Mouse (Mus musculus) heart, embryonic 13.5 days (tissue): ENCODE measurements around the gene Serpinb6a. TPM values are rescaled to one million over a fixed set of nuclear protein-coding genes. Genes with fewer than 3 reads are reported as not detected.

Experiments
- ATAC-seq: fragments of 200-750 bp; cut with Nextera tagmentation; 2 replicates; pipeline ENCODE4 v1.8.0; 2017; ENCODE audit warnings: moderate TSS enrichment; ENCODE audit not compliant: insufficient number of reproducible peaks, low FRiP score, low TSS enrichment; ENCODE audit errors: extremely low read depth
- H3K27ac ChIP-seq: fragments of 300-500 bp; sonication (generic); replicated peaks from 2 replicates; pipeline ENCODE4 v1.5.1; 2015; ENCODE audit warnings: moderate library complexity, mild to moderate bottlenecking, inconsistent platforms
- H3K27me3 ChIP-seq: fragments of 300-500 bp; sonication (generic); replicated peaks from 2 replicates; pipeline ENCODE4 v1.6.1; 2015; ENCODE audit warnings: mild to moderate bottlenecking, inconsistent platforms
- H3K36me3 ChIP-seq: fragments of 300-500 bp; sonication (generic); 2 replicates; pipeline ENCODE4 v1.6.1; 2015; ENCODE audit warnings: mild to moderate bottlenecking, inconsistent platforms
- H3K4me1 ChIP-seq: fragments of 300-500 bp; sonication (generic); 2 replicates; pipeline ENCODE4 v1.6.1; 2015; ENCODE audit warnings: inconsistent platforms
- H3K4me2 ChIP-seq: fragments of 300-500 bp; sonication (generic); 2 replicates; pipeline ENCODE4 v1.6.1; 2015; ENCODE audit warnings: inconsistent platforms, mild to moderate bottlenecking, moderate library complexity
- H3K4me3 ChIP-seq: fragments of 300-500 bp; sonication (generic); 2 replicates; pipeline ENCODE4 v1.5.1; 2015; ENCODE audit warnings: moderate library complexity, mild to moderate bottlenecking, inconsistent platforms
- H3K9ac ChIP-seq: fragments of 300-500 bp; sonication (generic); 2 replicates; pipeline ENCODE4 v1.6.1; 2015; ENCODE audit warnings: inconsistent platforms, mild to moderate bottlenecking, moderate library complexity
- H3K9me3 ChIP-seq: fragments of 300-500 bp; sonication (generic); 2 replicates; pipeline ENCODE4 v1.6.1; 2016; ENCODE audit warnings: inconsistent platforms
- WGBS: fragments of 180-500 bp; shearing (Covaris S2); methylation state at CpG from one replicate; pipeline ENCODE4 v1.1.7; 2015; ENCODE audit warnings: mixed read lengths; 5-methylcytosine and 5-hydroxymethylcytosine counted together
- polyA plus RNA-seq: library from polyadenylated mRNA; unstranded; fragments of >200 nt; fragmentation: Nextera tagmentation; extraction: Ambion mirVana; gene quantifications from 2 replicates; pipeline ENCODE4 v1.2.1, GENCODE M21; 2015

Gene Serpinb6a
- polyA plus RNA-seq, 1 experiment from 2014 or later, result 47.7 TPM

DNA sequence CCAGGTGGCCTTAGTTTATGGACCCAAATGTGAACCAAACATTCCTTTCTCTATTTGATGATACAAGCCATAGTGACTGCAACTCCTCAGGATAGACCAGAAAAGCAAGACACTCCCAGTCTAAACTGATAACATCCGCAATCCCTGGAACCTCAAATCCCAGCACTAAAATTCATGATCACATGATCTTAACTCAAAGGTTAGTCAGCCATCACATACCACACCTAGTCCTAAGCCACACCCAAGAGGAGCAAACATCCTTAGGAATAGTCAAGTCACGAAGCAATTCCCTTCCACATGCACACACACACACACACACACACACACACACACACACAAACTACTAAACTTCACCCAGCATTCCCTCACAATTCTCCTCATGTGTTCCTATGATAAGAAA, 99.3 kb downstream of the Serpinb6a start:
- Histone ChIP-seq H3K4me2 (no peak overlapping the region), H3K9ac (no peak overlapping the region), H3K4me3 (no peak overlapping the region), H3K27ac (no peak overlapping the region), H3K27me3 (no peaks in the 10 kb centered on the region), H3K36me3 (no peaks in the 10 kb centered on the region), H3K4me1 (no peaks in the 10 kb centered on the region), H3K9me3 (no peaks in the 10 kb centered on the region)
- whole genome bisulfite sequencing, result 81% methylated on average over 2 of the region's 2 CpGs
- no peak for ATAC-seq

DNA sequence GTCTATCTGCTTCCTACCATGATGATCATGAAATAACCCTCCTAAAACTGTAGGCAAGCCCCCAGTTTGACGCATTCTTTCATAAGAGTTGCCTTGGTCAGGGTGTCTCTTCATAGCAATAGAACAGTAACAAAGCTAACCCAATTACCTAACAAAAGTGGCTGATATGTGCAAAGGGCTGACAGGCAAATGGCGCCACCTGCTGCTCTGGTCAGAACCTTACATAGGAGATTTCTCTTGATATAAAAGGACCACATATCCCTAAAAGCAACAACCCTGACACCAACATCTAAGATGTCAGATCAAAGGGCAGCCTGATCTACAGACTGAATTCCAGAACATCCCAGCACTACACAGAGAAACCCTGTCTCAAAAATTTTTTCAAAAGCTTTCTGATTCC, 108.4 kb downstream of the Serpinb6a start:
- H3K27me3 ChIP-seq, result no peaks in the 10 kb centered on the region
- WGBS, result 39% methylated on average over 2 of the region's 2 CpGs
- no peaks in the 10 kb centered on the region for H3K9me3 ChIP-seq
- H3K27ac ChIP-seq, result no peak overlapping the region
- H3K36me3 ChIP-seq, result no peaks in the 10 kb centered on the region
- ATAC-seq, result no peak
- no peaks in the 10 kb centered on the region for H3K4me1 ChIP-seq
- no peak overlapping the region for H3K4me3 ChIP-seq
- no peak overlapping the region for H3K4me2 ChIP-seq
- H3K9ac ChIP-seq, result no peak overlapping the region

Other genes starting within 250 kb of the Serpinb6a start
- gene Serpinb6e, start 159.4 kb downstream of the Serpinb6a start, polyA plus RNA-seq, result not detected in 2 replicates
- not detected in 2 replicates for gene Serpinb6c, start 97.1 kb downstream of the Serpinb6a start, polyA plus RNA-seq
- 23.7 and 29.7 TPM in 2 replicates for gene Nqo2, start 38.1 kb downstream of the Serpinb6a start, polyA plus RNA-seq
- gene Ripk1, start 431 bp downstream of the Serpinb6a start, polyA plus RNA-seq, result 8.5 and 9.2 TPM in 2 replicates
- 39.9 and 46.4 TPM in 2 replicates for gene Bphl, start 34.8 kb upstream of the Serpinb6a start, polyA plus RNA-seq
- 140 and 144 TPM in 2 replicates for gene Tubb2a, start 75.2 kb upstream of the Serpinb6a start, polyA plus RNA-seq
- gene Tubb2b, start 127.7 kb upstream of the Serpinb6a start, polyA plus RNA-seq, result 36.7 and 40.0 TPM in 2 replicates
- 65.3 and 81.5 TPM in 2 replicates for gene Psmg4, start 160.2 kb upstream of the Serpinb6a start, polyA plus RNA-seq